9 mouse cellular contexts compared by ENCODE assay signal in genomic region chr11:98787229-98787628, GRCm38 (mm10). TPM values are rescaled to one million over a fixed set of nuclear protein-coding genes. Genes with fewer than 3 reads are reported as not detected.
DNase-seq lines count a peak whose midpoint lies in the region; ATAC-seq and TF ChIP-seq lines count a peak whose summit lies in the region.
"Had no signal": no experiment of that assay in that cellular context is flagged by ENCODE, and none has a peak within 500 bp of the region (broad histone marks: within the 10 kb centered on the region; RNA-seq: fewer than 3 reads in every experiment).

No protein-coding gene starts in this region.

- TF ChIP-seq CTCF in kidney, adult 2 months (conservative IDR thresholded peaks at IDR 0.05; ENCODE audit: insufficient read depth, insufficient read length, low read depth, low read length): 0 out of 2 replicates have a peak, but pooled peaks have one; percentile 3
- TF ChIP-seq CTCF in cortical plate, adult 2 months (IDR thresholded peaks at IDR 0.05; ENCODE audit: extremely low read depth, insufficient read depth, low read length): no peak
- TF ChIP-seq CTCF in forebrain, postnatal 0 days (IDR thresholded peaks at IDR 0.05; ENCODE audit: low read depth): no peak

- no peak overlapping the region for H3K9ac ChIP-seq in forebrain, postnatal 0 days
- no peak overlapping the region for H3K9ac ChIP-seq in liver, embryonic 16.5 days (ENCODE audit: low read depth, low read length)

- no peak overlapping the region for H3K4me3 ChIP-seq in kidney, adult 2 months (ENCODE audit: insufficient read depth, low read depth, low read length)
- H3K4me3 ChIP-seq in cortical plate, adult 2 months (ENCODE audit: insufficient read depth, low read length): no peak overlapping the region
- no peak overlapping the region for H3K4me3 ChIP-seq in forebrain, postnatal 0 days (ENCODE audit: low read depth, low read length)
- no peak overlapping the region for H3K4me3 ChIP-seq in liver, embryonic 16.5 days (ENCODE audit: low read depth, low read length)

- 17% methylated on average over 7 of the region's 7 CpGs for WGBS in kidney, adult 2 months
- WGBS in forebrain, postnatal 0 days: 39% methylated on average over 7 of the region's 7 CpGs
- WGBS in liver, embryonic 16.5 days (ENCODE audit: insufficient replicate concordance): 36% methylated on average over 7 of the region's 7 CpGs

- H3K9me3 ChIP-seq in forebrain, postnatal 0 days (ENCODE audit: low read length): no peaks in the 10 kb centered on the region
- no peaks in the 10 kb centered on the region for H3K9me3 ChIP-seq in liver, embryonic 16.5 days (replicated peaks; ENCODE audit: control insufficient read depth, low read length)

- peak overlapping the region; percentile 61 for H3K27ac ChIP-seq in kidney, adult 2 months (ENCODE audit: insufficient read depth, low read depth, low read length)
- H3K27ac ChIP-seq in cortical plate, adult 2 months (ENCODE audit: insufficient read depth, low read length): peak overlapping the region; percentile 2; the same call in 1 of the 2 replicates
- no peak overlapping the region for H3K27ac ChIP-seq in forebrain, postnatal 0 days (ENCODE audit: low read depth, low read length)
- peak overlapping the region; percentile 52; the same call in 1 of the 2 replicates for H3K27ac ChIP-seq in liver, embryonic 16.5 days (ENCODE audit: low read length)

- no peaks in the 10 kb centered on the region for H3K36me3 ChIP-seq in kidney, adult 2 months (ENCODE audit: control insufficient read depth, insufficient read depth, low read length)
- no peaks in the 10 kb centered on the region for H3K36me3 ChIP-seq in forebrain, postnatal 0 days (ENCODE audit: insufficient read depth)
- H3K36me3 ChIP-seq in liver, embryonic 16.5 days (ENCODE audit: control insufficient read depth, insufficient read depth): no peaks in the 10 kb centered on the region

- peak overlapping the region; percentile 41 for H3K4me2 ChIP-seq in forebrain, postnatal 0 days (ENCODE audit: low read depth)
- no peak overlapping the region for H3K4me2 ChIP-seq in liver, embryonic 16.5 days (ENCODE audit: low read depth, low read length)

- H3K4me1 ChIP-seq in kidney, adult 2 months (ENCODE audit: control insufficient read depth, insufficient read depth, low read length): peaks cover 32% of the 10 kb centered on the region
- peaks cover 13% of the 10 kb centered on the region for H3K4me1 ChIP-seq in cortical plate, adult 2 months (ENCODE audit: control insufficient read depth, insufficient read depth, low read length)
- peaks cover 22% of the 10 kb centered on the region for H3K4me1 ChIP-seq in forebrain, postnatal 0 days (ENCODE audit: insufficient read depth)
- peaks cover 70% of the 10 kb centered on the region for H3K4me1 ChIP-seq in liver, embryonic 16.5 days (ENCODE audit: control insufficient read depth, low read depth, low read length)

- no peak for TF ChIP-seq POLR2A in kidney, adult 2 months (IDR thresholded peaks at IDR 0.05; ENCODE audit: low read depth, low read length)
- no peak for TF ChIP-seq POLR2A in cortical plate, adult 2 months (IDR thresholded peaks at IDR 0.05; ENCODE audit: extremely low read depth, insufficient read depth, low read length)

- intact Hi-C loops in left cerebral cortex, postnatal 14 days (cut with DNase I): loop anchor here (2.0 to 5.0 kb wide), 4 partner anchors 14 to 86 kb away; partner anchors contain the start of genes Csf3 and Thra

- H3K27me3 ChIP-seq in kidney, adult 2 months (replicated peaks; ENCODE audit: control insufficient read depth, insufficient read depth, low read length): no peaks in the 10 kb centered on the region
- no peaks in the 10 kb centered on the region for H3K27me3 ChIP-seq in forebrain, postnatal 0 days (ENCODE audit: insufficient read depth, low read length)
- H3K27me3 ChIP-seq in liver, embryonic 16.5 days (ENCODE audit: control insufficient read depth, insufficient read depth, low read depth, low read length): no peaks in the 10 kb centered on the region
- H3K27me3 ChIP-seq: Patski had no signal

- ATAC-seq in forebrain, postnatal 0 days: no peak
- ATAC-seq in liver, embryonic 16.5 days (ENCODE audit: low read depth): no peak

- DNase-seq in kidney, adult 2 months: no peak
- DNase-seq in kidney, adult 8-10 months: no peak
- no peak for DNase-seq in forebrain, postnatal 0 days
- DNase-seq in spleen, postnatal 4 days (ENCODE audit: low spot score in 2 of 2): no peak
- no peak for DNase-seq in left cerebral cortex, postnatal 14 days (ENCODE audit: low spot score in 2 of 2)
- DNase-seq in natural killer cell, adult 2 months (ENCODE audit: low spot score in 2 of 2): no peak

RNA-seq across cellular contexts. Expression of gene Msl1, which starts 8.1 kb away (rescaled TPM):
- 23.5 and 24.5 TPM in 2 replicates for polyA plus RNA-seq in kidney, adult 2 months (2012; rRNA removed)
- 119 and 131 TPM in 2 replicates for polyA plus RNA-seq in cortical plate, adult 2 months (2012; rRNA removed)
- 87.2 and 94.6 TPM in 2 replicates for total RNA-seq in forebrain, postnatal 0 days (2014; rRNA removed)
- polyA plus RNA-seq in forebrain, postnatal 0 days (2015; fragmentation: Nextera tagmentation; extraction: Ambion mirVana): 16.3 and 24.1 TPM in 2 replicates
- 4.9 and 5.3 TPM in 2 replicates for polyA plus RNA-seq in liver, embryonic 16.5 days (2015; fragmentation: Nextera tagmentation; extraction: Ambion mirVana)
- 100 to 1,000 TPM; 168 to 170 TPM for total RNA-seq in left cerebral cortex, postnatal 14 days (2021)

RNA-seq across cellular contexts. Expression of gene Nr1d1, which starts 12.1 kb away (rescaled TPM):
- polyA plus RNA-seq in kidney, adult 2 months (2012; rRNA removed): 140 and 155 TPM in 2 replicates
- polyA plus RNA-seq in cortical plate, adult 2 months (2012; rRNA removed): 153 and 156 TPM in 2 replicates
- 4.5 and 6.7 TPM in 2 replicates for total RNA-seq in forebrain, postnatal 0 days (2014; rRNA removed)
- polyA plus RNA-seq in forebrain, postnatal 0 days (2015; fragmentation: Nextera tagmentation; extraction: Ambion mirVana): 10.8 and 11.4 TPM in 2 replicates
- polyA plus RNA-seq in liver, embryonic 16.5 days (2015; fragmentation: Nextera tagmentation; extraction: Ambion mirVana): 0.65 and 0.66 TPM in 2 replicates
- 10 to 100 TPM; 82.0 to 85.4 TPM for total RNA-seq in left cerebral cortex, postnatal 14 days (2021)

RNA-seq across cellular contexts. Expression of gene Casc3, which starts 17.5 kb away (rescaled TPM):
- 21.0 and 24.5 TPM in 2 replicates for polyA plus RNA-seq in kidney, adult 2 months (2012; rRNA removed)
- polyA plus RNA-seq in cortical plate, adult 2 months (2012; rRNA removed): 44.9 and 47.4 TPM in 2 replicates
- total RNA-seq in forebrain, postnatal 0 days (2014; rRNA removed): 22.5 and 27.2 TPM in 2 replicates
- 29.5 and 37.4 TPM in 2 replicates for polyA plus RNA-seq in forebrain, postnatal 0 days (2015; fragmentation: Nextera tagmentation; extraction: Ambion mirVana)
- polyA plus RNA-seq in liver, embryonic 16.5 days (2015; fragmentation: Nextera tagmentation; extraction: Ambion mirVana): 11.6 and 13.6 TPM in 2 replicates
- total RNA-seq in left cerebral cortex, postnatal 14 days (2021): 10 to 100 TPM; 53.1 to 54.6 TPM

RNA-seq across cellular contexts. Expression of gene Thra, which starts 46.8 kb away (rescaled TPM):
- 92.7 and 97.2 TPM in 2 replicates for polyA plus RNA-seq in kidney, adult 2 months (2012; rRNA removed)
- polyA plus RNA-seq in cortical plate, adult 2 months (2012; rRNA removed): 721 and 771 TPM in 2 replicates
- 1,003 and 1,159 TPM in 2 replicates for total RNA-seq in forebrain, postnatal 0 days (2014; rRNA removed)
- polyA plus RNA-seq in forebrain, postnatal 0 days (2015; fragmentation: Nextera tagmentation; extraction: Ambion mirVana): 223 and 233 TPM in 2 replicates
- polyA plus RNA-seq in liver, embryonic 16.5 days (2015; fragmentation: Nextera tagmentation; extraction: Ambion mirVana): 6.5 and 7.7 TPM in 2 replicates
- total RNA-seq in left cerebral cortex, postnatal 14 days (2021): 1,000 to 10,000 TPM in 1 of 2 experiments, 100 to 1,000 TPM in 1; 962 to 1,004 TPM

RNA-seq across cellular contexts. Expression of gene Rapgefl1, which starts 49.4 kb away (rescaled TPM):
- 4.2 and 4.7 TPM in 2 replicates for polyA plus RNA-seq in kidney, adult 2 months (2012; rRNA removed)
- 153 and 181 TPM in 2 replicates for polyA plus RNA-seq in cortical plate, adult 2 months (2012; rRNA removed)
- 28.7 TPM in 2 replicates for total RNA-seq in forebrain, postnatal 0 days (2014; rRNA removed)
- polyA plus RNA-seq in forebrain, postnatal 0 days (2015; fragmentation: Nextera tagmentation; extraction: Ambion mirVana): 5.6 and 9.8 TPM in 2 replicates
- polyA plus RNA-seq in liver, embryonic 16.5 days (2015; fragmentation: Nextera tagmentation; extraction: Ambion mirVana): 0.06 and 0.18 TPM in 2 replicates
- total RNA-seq in left cerebral cortex, postnatal 14 days (2021): 100 to 1,000 TPM; 141 to 143 TPM

Comparison
In these comparisons a context has a peak if more than half of its experiments do, and no peak if none do; other contexts are left out.
1. RNA of gene Nr1d1, which starts 12.1 kb away (polyA plus RNA-seq): 153 to 156 TPM in cortical plate, adult 2 months and 140 to 155 TPM in kidney, adult 2 months; 10.8 to 11.4 TPM in forebrain, postnatal 0 days and 0.65 to 0.66 TPM in liver, embryonic 16.5 days; every median in the first group is over 10 times any median in the second.